Mouse (Mus musculus) adrenal gland, adult 18-20 months (tissue): ENCODE measurements at regions not wholly inside any gene's neighbourhood (a gene's known extent, or its start where the extent isn't known, plus 50 kb on each side); places are given as distances from the start of the nearest gene placed in this dataset.

Experiments
- DNase-seq, 2 experiments: peaks; one replicate each; pipeline ENCODE4 v3.0.0; 2021 to 2022; ENCODE audit warnings: low spot score in 2 of 2

GRCm38 (mm10) chr15:10833866-10834571 is 118.1 kb upstream of the C1qtnf3 start:
- DNase-seq, result no peak

- no peak for DNase-seq
These were observed 113.4 kb upstream of the C1qtnf3 start for GRCm38 (mm10) chr15:10838584-10839288.

- DNase-seq, result no peak
These were observed 111.5 kb upstream of the C1qtnf3 start for GRCm38 (mm10) chr15:10840621-10841034.

- DNase-seq, result no peak
These were observed 109.0 kb upstream of the C1qtnf3 start for GRCm38 (mm10) chr15:10843060-10843695.

- no peak for DNase-seq
These were observed 105.4 kb upstream of the C1qtnf3 start for GRCm38 (mm10) chr15:10846722-10847121.

- DNase-seq, result no peak
These were observed 87.9 kb upstream of the C1qtnf3 start for GRCm38 (mm10) chr15:10864004-10864775.

GRCm38 (mm10) chr15:10865109-10865508 is 87.0 kb upstream of the C1qtnf3 start:
- DNase-seq, result no peak

GRCm38 (mm10) chr15:10866794-10867193 is 85.3 kb upstream of the C1qtnf3 start:
- no peak for DNase-seq

- no peak for DNase-seq
These were observed 84.0 kb upstream of the C1qtnf3 start for GRCm38 (mm10) chr15:10868115-10868514.

GRCm38 (mm10) chr15:10868716-10869585 is 83.2 kb upstream of the C1qtnf3 start:
- no peak for DNase-seq

GRCm38 (mm10) chr15:10869879-10870278 is 82.3 kb upstream of the C1qtnf3 start:
- peak in 1 of 2 experiments; percentile 29 for DNase-seq

- no peak for DNase-seq
These were observed 79.7 kb upstream of the C1qtnf3 start for GRCm38 (mm10) chr15:10872322-10872967.

GRCm38 (mm10) chr15:10876328-10876727 is 75.8 kb upstream of the C1qtnf3 start:
- DNase-seq, result no peak

- no peak for DNase-seq
These were observed 70.4 kb upstream of the C1qtnf3 start for GRCm38 (mm10) chr15:10881726-10882125.

GRCm38 (mm10) chr15:10887990-10888389 is 64.1 kb upstream of the C1qtnf3 start:
- no peak for DNase-seq

- DNase-seq, result peak; percentile 63 to 72
These were observed 61.8 kb upstream of the C1qtnf3 start for GRCm38 (mm10) chr15:10890220-10890921.

- DNase-seq, result no peak
These were observed 53.8 kb upstream of the C1qtnf3 start for GRCm38 (mm10) chr15:10898309-10898708.

- DNase-seq, result no peak
These were observed 53.2 kb upstream of the C1qtnf3 start for GRCm38 (mm10) chr15:10898715-10899486.
